Mouse (Mus musculus) left cerebral cortex, adult 8-10 months (tissue): ENCODE results near the gene Ube2b. TPM values are rescaled to one million over a fixed set of nuclear protein-coding genes. Genes with fewer than 3 reads are reported as not detected.

ENCODE experiments used
- DNase-seq, 2 experiments: peaks; one replicate each; pipeline ENCODE4 v3.0.0; 2022; ENCODE audit warnings: low spot score in 2 of 2
- total RNA-seq, 4 experiments: library from RNA; stranded (reverse); gene quantifications; 2 replicates each; pipeline ENCODE4 v1.2.4; 2022

Gene Ube2b
- total RNA-seq: 100 to 1,000 TPM; 159 to 178 (median 168) TPM

DNA sequence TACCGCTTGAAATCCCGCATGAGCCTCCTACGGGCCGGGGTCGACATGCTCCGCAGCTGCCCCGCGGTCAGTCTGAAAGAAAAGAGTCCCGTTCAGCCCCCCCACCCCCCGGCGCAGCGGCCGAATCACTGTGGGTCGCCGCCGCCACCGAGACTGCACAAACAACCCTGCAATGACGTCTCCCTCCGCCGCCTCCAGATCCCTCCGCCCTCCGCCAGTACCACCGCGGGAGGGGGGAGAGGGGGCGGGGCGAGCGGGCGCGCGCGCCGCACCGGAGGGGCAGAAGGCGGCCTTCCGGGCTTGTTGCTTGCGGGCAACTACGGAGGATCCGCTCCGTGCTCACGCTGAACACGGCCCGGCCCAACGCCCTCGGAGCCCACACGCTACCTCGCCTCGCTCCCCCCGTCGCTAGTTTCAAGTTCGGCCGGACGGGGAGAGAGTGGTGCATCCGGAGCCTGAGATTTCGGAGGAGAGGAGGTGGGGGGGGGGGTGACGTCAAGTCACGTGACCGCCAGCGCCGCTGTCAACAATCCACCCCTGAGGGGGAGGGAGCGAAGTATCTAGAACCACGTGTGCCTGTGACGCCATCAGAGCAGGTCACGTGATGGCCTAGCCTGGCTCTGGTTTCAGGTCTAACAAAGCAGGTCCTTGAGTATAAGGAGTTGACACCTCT is at the start of gene Ube2b:
Gene Ube2b (minus strand): TSS at position 473 of the 673 bp plus-strand sequence.
- peak; percentile 87 to 98 for DNase-seq

DNA sequence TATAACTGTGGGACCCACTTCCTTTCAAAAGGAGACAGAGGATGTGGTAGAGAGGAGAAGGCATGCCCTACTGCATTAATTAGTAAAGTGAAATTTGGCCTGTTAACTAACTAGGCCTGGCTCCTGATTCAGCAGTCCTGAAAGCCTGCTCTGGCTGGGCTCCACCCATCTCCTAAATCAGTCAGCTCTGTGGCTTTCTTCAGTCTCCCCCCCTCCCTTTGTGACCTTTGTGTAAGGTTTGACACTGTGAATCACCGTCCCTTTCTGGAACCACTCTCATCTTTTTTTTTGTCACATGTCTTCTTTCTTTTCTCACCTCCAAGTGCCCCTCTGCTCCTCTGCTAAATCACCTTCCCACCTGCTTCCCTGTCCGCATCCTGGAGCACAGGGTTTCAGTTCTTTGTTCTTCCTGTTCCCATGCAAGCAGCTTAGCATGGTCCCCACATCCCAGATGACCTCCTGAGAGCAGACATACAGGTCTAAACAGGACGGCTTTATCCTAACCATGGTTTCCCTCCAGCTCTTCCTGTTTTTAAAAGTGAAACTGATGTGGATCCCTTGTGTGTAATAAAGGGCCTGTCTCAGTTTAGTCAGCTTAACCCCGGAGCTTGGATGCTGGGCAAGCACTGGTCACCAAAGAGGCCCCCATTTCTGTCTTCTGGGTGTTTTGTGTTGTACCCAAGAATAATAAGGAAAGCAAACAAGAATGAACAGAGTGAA is 46.0 kb upstream of the Ube2b start:
- DNase-seq: no peak

DNA sequence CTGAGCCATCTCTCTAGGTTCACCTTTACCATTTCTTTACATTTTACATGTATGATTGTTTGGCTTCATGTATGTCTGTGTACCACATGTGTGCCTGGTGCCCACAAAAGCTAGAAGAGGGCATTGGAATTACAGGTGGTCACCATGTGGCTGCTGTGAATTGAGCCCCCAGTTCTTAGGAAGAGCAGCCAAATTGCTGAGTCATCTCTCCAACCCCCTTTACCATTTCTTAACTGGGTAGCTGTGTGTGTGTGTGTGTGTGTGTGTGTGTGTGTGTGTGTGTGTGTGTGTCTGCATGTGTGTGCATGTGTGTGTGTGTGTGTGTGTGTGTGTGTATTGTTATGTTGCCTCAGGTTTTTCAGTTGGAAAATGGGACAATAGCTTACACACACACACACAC is 43.6 kb upstream of the Ube2b start:
- DNase-seq: no peak

DNA sequence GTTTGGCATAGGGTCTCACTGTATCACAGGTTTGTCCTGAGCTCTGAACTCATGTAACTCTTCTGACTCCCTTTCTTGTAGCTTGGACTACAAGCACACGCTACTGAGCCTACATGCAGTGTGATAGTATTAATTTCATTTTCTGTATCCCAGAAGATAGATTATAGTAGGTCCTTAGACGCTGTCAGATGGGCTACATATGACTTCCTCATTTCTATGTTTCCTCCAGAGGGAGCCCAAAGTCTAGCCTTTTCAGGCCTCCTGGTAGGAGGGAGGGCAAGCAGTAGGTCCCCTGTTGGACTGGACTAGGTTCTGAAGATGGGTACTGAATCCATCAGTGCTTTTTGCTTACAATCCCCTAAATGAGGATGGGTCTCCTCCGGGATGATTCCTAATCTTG is 42.7 kb upstream of the Ube2b start:
- DNase-seq: no peak

DNA sequence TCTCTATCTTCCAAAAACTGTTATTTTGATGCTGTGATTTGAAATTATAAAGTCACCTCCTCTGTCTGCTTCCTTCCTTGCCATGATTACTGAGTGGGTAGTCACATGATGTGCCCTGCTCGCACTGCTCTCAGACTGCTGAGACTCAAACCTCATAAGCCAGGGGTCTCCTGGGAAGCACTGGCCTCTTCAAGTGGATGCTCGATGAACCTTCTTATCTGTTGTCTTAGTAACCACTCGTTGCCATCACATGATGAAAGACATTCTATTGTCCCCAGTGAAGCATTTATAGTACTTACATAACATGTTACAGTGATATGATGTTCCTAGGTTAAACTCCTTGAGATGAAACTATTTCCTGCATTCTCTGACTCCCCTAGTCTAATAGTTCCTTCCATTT is 37.1 kb upstream of the Ube2b start:
- no peak for DNase-seq

DNA sequence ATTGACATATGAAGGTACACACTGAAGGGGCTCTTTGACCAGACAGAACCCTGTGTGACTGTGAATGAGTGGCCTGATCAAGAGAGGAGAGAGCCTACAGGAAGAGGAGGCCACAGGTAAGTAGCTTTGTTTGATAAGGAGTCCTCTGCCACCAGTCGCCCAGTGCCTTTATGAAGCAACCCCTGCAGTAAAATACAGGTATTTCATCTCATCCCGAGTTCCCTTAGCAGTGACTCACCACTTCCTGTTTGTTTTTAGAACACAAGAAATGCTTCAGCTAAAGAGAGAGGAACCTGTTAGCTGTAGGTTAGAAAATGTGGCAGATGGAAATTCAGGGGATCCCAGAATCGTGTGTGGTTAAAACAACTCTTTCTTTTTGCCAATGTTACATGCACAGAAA is 35.3 kb upstream of the Ube2b start:
- DNase-seq: no peak

DNA sequence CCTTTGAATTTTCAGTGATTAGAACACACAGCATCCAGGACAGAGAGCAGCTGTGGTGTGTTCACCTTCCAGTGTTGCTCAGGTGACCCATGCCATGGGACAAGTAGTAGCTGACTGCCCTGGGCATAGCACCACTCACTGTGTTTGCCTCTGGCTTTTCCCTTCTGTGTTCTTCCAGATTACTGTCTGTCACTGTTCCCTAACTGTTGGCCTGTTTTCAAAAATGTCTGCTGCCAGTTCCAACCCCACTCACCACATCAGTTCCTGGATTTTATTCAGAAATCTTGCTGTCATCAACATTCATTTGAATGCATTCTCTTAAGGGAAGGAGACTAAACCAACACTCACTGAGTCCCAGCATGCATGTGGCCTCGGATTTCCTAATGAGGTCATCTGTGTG is 33.4 kb upstream of the Ube2b start:
- no peak for DNase-seq

DNA sequence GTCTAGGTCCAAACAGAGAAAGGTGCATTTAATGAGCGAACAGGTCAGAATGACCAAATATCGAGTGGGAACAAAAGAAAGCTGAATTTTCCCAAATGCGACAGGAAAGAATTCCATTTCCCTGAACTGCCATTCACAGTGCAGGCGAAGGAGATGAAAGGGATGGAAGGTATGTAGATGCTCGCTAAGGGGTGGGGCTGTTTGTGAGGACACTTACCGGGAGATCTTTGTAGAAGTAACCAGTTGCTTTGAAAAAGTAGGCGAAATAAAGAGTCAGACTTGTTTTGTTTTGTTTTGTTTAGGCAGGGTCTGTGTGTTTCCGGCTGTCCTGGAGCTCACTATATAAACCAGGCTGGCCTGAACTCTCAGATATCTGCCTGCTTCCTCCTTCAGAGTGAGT is 31.8 kb upstream of the Ube2b start:
- DNase-seq: no peak

DNA sequence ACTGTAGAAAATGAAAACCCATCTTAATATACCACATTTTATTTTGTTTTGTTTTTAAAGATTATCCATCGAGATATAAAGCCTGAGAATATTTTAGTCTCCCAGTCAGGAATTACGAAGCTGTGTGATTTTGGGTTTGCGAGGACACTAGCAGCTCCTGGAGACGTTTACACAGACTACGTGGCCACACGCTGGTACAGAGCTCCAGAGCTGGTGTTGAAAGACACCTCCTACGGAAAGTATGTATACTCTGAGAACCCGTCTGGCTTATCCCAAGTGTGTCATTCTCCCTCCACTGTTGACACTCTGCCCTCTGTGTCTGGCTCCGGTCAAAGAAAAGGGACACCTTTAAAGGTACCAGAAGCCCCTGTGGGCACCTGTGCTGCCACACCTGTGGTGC is 17.7 kb upstream of the Ube2b start:
- DNase-seq: peak in 1 of 2 experiments; percentile 21

DNA sequence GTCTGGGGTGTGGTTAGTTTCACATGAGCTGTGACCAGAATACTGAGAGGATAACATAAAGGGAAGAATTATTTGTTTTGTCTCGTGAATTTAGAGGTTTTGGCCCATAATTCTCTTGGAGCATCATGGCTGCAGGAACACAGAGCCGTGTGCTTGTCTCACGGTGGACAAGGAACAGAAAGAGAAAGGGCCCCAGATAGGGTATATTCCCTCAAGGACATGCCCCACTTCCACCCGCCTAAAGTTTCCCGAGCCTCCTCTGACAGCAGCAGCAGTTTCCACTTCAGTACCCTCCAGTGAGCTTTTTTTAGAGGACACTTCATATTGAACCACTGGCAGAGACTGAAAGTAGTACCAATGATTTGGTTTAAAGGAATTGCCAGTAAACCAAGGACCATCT is 11.0 kb upstream of the Ube2b start:
- no peak for DNase-seq

DNA sequence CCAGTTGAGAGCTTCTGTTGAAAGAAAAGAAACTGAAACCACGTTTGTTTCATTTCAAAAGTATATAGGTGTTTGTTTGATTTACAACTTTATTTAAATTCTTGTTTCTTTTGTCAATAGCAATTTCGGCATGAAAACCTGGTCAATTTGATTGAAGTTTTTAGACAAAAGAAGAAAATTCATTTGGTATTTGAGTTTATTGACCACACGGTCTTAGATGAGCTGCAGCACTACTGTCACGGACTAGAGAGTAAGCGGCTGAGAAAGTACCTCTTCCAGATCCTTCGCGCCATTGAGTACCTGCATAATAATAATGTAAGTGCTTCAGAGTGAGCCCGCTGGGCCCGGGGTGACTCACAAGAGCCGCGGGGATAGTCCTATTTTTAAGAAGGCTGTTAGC is 10.4 kb upstream of the Ube2b start:
- no peak for DNase-seq

DNA sequence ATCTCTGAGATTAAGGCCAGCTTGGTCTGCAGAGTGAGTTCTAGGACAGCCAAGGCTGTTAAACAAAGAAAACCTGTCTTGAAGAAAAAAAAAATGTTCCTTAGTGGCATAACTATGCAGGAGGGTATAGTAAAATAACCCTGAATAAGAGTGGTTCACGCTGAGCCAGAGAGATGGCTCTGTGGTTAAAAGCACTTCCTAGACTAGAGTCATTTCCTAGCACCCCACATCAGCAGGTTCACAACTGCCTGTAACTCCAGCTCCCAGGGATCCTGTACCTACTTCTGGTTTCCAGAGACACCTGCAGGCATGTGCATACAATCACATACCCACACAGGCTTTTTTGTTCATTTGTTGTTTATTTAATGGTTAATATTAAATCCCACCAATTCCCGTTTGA is 5.0 kb upstream of the Ube2b start:
- DNase-seq: no peak

DNA sequence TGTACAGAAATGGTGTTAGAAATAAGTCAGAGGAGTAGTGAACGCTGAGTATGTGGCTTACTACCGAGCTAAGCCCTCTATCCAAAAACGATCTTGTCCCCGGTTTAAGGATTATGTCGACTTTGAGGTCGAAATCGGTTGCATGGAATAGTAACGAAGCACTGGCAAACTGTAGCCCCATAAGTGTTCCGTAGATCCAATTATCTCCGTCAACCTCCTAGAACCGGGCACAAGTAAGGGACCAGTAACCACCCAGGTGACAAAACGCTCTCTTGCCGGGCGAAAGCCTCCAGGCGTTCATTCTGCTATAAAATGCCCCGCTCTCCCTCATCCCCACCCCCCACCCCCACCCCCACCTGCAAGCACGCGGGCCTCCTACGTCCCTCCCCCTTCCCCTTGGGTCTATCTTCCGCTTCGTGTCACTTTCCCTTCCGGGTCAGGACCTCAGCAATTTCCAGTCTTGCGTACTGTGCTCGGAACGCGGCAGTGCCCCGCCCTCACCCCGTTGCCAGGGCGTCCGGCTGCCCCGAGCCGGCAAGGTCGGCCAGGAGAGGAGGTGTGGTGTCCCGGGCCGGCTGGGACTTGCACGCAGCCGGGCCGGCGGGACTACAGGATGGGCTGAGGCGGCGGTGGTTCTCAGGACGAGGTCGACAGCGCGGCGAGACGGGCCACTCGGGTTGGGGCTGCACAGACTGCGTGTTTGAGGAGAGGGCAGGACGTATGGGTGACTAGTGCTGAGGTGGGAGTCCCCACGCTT is 3.4 kb upstream of the Ube2b start, which contains the start of gene Cdkl3:
Gene Cdkl3 (plus strand): TSS at position 450 of the 757 bp plus-strand sequence.
- DNase-seq: peak; percentile 63 to 87

DNA sequence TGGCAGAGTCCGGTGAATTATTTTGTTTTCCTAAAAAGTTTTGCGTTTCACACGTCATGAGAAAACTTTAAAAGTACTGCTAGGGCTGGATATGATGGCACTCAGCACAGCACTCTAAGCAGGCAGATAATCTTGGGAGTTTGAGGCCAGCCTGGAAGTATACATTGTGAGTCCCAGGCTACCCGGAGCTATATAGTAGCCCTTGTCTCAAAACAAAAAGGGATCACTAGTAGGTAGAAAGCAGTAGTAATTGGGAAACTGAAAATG is 2.9 kb upstream of the Ube2b start:
- no peak for DNase-seq

DNA sequence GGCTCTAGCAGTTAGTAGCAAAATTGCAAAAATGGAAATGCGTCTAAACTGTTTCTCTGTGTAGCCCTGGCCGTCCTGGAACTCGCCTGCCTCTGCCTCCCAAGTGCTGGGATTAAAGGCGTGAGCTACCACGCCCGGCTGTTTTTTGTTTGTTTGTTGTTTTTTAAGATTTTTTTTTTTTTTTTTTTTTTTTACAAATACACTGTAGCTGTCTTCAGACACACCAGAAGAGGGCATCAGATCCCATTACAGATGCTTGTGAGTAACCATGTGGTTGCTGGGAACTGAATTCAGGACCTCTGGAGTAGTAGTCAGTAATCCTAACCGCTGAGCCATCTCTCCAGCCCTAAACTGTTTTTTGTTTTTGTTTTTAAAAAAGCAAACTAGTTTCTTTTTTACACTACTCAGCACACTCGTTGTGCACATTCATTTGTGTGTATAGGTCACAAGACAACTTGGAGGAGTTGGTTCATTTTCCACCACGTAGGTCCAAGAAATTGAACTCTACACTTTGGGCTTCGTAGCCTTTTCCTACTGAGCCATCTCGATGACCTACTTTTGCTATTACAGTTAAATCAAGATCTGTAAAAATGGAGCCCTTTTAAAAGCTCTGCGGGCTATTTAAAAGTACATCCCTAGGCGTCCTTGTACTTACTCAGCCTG is 2.4 kb upstream of the Ube2b start:
- no peak for DNase-seq

DNA sequence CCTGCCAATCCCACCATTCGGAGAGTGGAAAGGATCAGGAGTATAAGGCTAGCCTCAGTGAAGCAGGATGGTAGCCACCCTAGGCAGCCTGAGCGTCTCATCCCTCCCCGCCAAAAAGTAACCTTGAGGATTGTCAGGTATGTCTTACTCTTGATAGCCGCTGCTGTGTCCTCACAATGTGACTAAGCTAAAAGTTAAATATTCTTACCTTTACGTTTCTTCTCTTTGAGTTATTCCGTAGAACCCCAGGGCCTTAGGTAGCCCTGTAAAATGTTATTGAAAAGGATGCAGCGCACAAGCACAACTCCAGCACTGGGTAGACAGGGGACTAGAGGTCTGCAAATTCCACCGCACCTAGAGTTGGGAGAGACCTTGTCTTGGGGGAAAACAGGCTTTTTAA is 1.3 kb upstream of the Ube2b start:
- no peak for DNase-seq

DNA sequence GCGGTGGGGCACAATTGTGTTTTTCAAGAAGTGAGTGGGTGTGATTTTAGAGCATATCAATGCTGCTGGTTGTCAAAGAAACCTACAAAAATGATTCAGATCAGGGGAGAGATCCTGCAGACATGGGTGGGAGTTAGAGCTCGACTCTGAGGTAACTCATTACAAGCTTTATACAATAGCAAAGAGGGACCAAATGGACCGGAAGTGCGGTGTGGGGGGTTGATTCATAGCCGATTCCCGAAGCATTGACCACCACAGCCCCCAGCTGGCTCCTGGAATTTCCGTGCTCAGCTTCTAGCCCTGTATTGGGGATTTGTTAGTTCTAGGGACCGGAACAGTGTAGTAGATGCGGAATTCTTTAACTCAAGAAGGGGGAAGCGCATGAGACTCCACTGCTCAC is 779 bp upstream of the Ube2b start:
- DNase-seq: peak in 1 of 2 experiments; percentile 13

DNA sequence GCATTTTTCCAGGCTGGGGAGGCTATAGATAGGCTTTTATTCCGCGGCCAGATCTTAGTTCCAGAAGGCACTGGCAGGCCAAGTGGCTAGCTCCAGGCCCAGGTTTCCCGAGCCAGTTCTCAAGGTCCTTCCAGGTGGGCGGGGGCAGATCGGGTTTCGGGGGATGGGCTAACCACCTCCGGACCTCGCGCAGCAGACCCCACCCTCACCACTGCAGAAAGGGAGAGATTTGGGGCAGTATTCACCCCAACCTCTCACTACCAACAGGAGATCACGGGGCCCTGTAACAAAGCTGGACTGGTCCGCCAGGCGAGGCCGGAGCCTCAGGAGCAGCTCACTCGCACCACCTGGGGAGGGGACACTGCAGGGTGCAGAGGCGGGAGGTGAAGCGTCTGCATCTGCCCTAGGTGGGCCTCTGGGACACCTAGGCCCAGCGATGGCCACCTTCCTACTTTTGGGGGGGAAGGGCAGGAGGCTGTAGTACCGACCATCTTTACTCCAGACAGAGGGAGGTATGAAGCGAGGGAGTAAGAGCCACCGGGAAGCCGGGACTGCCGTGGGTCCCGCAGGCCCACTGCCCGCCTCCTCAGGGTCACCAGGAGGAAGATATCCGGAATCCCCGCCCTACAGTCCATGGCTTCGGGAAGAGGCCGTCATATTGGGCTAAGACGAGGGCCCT is 812 bp downstream of the Ube2b start:
- peak in 1 of 2 experiments; percentile 34 for DNase-seq

DNA sequence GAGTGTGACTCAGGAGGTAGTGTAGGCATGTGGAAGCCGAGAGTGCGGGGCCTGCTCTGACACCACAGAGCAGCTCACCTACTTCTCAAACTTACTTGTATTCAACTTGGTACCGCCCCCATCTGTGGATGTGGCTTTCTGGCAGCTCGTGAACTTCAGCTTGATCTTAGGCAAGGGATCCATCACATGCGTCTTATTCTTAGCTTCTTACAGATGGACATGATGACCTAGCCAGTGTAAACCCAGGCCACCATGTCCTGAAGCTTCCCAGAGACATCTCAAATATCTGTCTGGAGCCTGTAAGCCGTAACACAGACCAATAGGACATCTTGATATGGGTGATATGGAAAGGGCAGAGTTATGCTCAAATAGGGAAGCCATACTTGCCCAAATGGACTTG is 28.9 kb downstream of the Ube2b start:
- no peak for DNase-seq

DNA sequence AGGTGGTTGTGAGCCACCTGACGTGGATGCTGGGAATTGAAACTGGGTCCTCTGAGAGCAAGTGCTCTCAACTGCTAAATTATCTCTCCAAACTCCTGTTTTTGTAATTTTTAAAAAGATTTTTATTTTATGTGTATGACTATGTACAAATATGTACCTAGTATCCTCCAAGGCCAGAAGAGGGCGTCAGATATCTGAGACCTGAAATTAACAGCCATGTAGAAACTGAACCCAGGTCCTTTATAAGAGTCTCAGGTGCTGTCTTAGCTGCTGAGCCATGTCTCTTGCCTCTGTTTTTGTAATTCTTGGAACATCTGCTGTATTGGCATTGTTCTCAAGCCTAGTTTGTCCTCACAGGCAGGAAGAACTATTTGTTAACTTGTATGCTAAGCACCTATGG is 31.1 kb downstream of the Ube2b start:
- DNase-seq: no peak

DNA sequence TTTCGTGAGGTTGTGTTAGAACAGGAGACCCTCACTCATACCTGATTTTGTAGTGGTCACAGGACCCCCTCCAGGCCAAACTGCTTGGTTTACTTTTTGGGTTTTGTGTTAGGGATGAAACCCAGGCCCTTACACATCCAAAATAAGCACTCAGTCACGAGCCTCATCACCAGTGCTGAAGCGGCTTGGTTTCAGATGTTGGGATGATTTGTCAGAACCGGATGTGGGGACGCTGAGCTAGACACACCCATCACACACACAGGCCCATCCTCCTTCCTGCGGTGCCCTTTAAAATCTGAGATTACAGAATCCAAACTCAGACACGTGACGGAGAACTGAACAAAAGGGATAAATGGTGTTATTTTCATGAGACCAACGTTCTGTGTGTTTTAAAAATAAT is 31.7 kb downstream of the Ube2b start:
- DNase-seq: no peak
